Mouse (Mus musculus): ENCODE results near the gene Ctnnbl1.

GRCm38 (mm10) chr2:157935444-157936171 is 198.4 kb downstream of the Ctnnbl1 start:
- no peak for TF ChIP-seq POLR2A (IDR thresholded peaks at IDR 0.05; ENCODE audit: borderline replicate concordance, extremely low read depth, low read depth, low read length)
- TF ChIP-seq CTCF (IDR thresholded peaks at IDR 0.05; ENCODE audit: insufficient read depth, low read length) = no peak

Measured in lung, adult 2 months (tissue).